Mouse (Mus musculus) right cerebral cortex, postnatal 10 days (tissue): ENCODE data around the gene Cwf19l2.
A peak's percentile ranks its signal among the peaks of the same experiment; 100 is the strongest.
"Not testable (repeated sequence)": the region's sequence is repeated elsewhere in the genome, so short reads cannot be mapped to it uniquely, and the experiment has no call there.

Source experiments
- DNase-seq, 2 experiments: peaks; one replicate each; pipeline ENCODE4 v3.0.0; 2021; ENCODE audit warnings: low spot score in 2 of 2

The Cwf19l2 gene

GRCm38 (mm10) chr9:3403251-3404208, at the start of gene Cwf19l2:
TSS of gene Cwf19l2 (plus strand) at chr9:3403592.
- DNase-seq, result peak; percentile 89 to 93

- DNase-seq, result not testable (repeated sequence)
Observed at GRCm38 (mm10) chr9:3376323-3376722, 27.1 kb upstream of the Cwf19l2 start.

- DNase-seq, result peak in 1 of 2 experiments; percentile 39
Observed at GRCm38 (mm10) chr9:3404372-3404771, 980 bp downstream of the Cwf19l2 start.

- not testable (repeated sequence) for DNase-seq
Observed at GRCm38 (mm10) chr9:3439555-3440300, 36.3 kb downstream of the Cwf19l2 start.

GRCm38 (mm10) chr9:3471897-3472296, 68.5 kb downstream of the Cwf19l2 start:
- no peak for DNase-seq

- DNase-seq, result no peak
Observed at GRCm38 (mm10) chr9:3518645-3519044, 115.3 kb downstream of the Cwf19l2 start.

GRCm38 (mm10) chr9:3519178-3519577, 115.8 kb downstream of the Cwf19l2 start:
- DNase-seq, result peak in 1 of 2 experiments; percentile 38

GRCm38 (mm10) chr9:3521031-3521430, 117.6 kb downstream of the Cwf19l2 start:
- DNase-seq, result no peak
